In genomic region chr6:140934286-140934685, GRCm38 (mm10) we compare ENCODE assay signal across 24 mouse cellular contexts.
DNase-seq lines count a peak whose midpoint lies in the region; ATAC-seq and TF ChIP-seq lines count a peak whose summit lies in the region.
"Had no signal": no experiment of that assay in that cellular context is flagged by ENCODE, and none has a peak within 500 bp of the region (broad histone marks: within the 10 kb centered on the region; RNA-seq: fewer than 3 reads in every experiment).

No protein-coding gene starts in this region.

- no peaks in the 10 kb centered on the region for H3K27me3 ChIP-seq in hindbrain, postnatal 0 days (ENCODE audit: insufficient read depth, low read length)
- no peaks in the 10 kb centered on the region for H3K27me3 ChIP-seq in hindbrain, embryonic 13.5 days
- H3K27me3 ChIP-seq in midbrain, postnatal 0 days (ENCODE audit: insufficient read depth, low read length): no peaks in the 10 kb centered on the region
- H3K27me3 ChIP-seq in midbrain, embryonic 16.5 days (ENCODE audit: control insufficient read depth, insufficient read depth, low read depth, low read length): no peaks in the 10 kb centered on the region
- H3K27me3 ChIP-seq: embryonic facial prominence, embryonic 15.5 days; hindbrain, embryonic 12.5 days had no signal

- no peaks in the 10 kb centered on the region for H3K9me3 ChIP-seq in hindbrain, postnatal 0 days (ENCODE audit: low read length)
- no peaks in the 10 kb centered on the region for H3K9me3 ChIP-seq in hindbrain, embryonic 13.5 days
- H3K9me3 ChIP-seq in midbrain, postnatal 0 days (ENCODE audit: low read length): no peaks in the 10 kb centered on the region
- no peaks in the 10 kb centered on the region for H3K9me3 ChIP-seq in midbrain, embryonic 16.5 days (replicated peaks; ENCODE audit: control insufficient read depth, low read length, poor library complexity, severe bottlenecking)
- H3K9me3 ChIP-seq: embryonic facial prominence, embryonic 15.5 days; heart, embryonic 10.5 days; hindbrain, embryonic 12.5 days had no signal

- H3K36me3 ChIP-seq in hindbrain, postnatal 0 days (ENCODE audit: insufficient read depth, low read length): no peaks in the 10 kb centered on the region
- H3K36me3 ChIP-seq in hindbrain, embryonic 13.5 days: no peaks in the 10 kb centered on the region
- H3K36me3 ChIP-seq in midbrain, postnatal 0 days (ENCODE audit: insufficient read depth, low read length): no peaks in the 10 kb centered on the region
- no peaks in the 10 kb centered on the region for H3K36me3 ChIP-seq in midbrain, embryonic 16.5 days (ENCODE audit: control insufficient read depth, insufficient read depth, low read length)
- H3K36me3 ChIP-seq: embryonic facial prominence, embryonic 15.5 days; heart, embryonic 10.5 days; hindbrain, embryonic 12.5 days had no signal

- no peak overlapping the region for H3K27ac ChIP-seq in hindbrain, postnatal 0 days
- H3K27ac ChIP-seq in hindbrain, embryonic 13.5 days: no peak overlapping the region
- no peak overlapping the region for H3K27ac ChIP-seq in midbrain, postnatal 0 days (ENCODE audit: low read depth, low read length)
- H3K27ac ChIP-seq in midbrain, embryonic 16.5 days (ENCODE audit: low read length): no peak overlapping the region
- H3K27ac ChIP-seq: embryonic facial prominence, embryonic 15.5 days; gastrocnemius, adult 2 months; heart, adult 2 months; heart, embryonic 10.5 days; hindbrain, embryonic 12.5 days had no signal

- no peak for ATAC-seq in hindbrain, postnatal 0 days
- no peak for ATAC-seq in hindbrain, embryonic 13.5 days (ENCODE audit: low FRiP score)
- ATAC-seq in midbrain, postnatal 0 days (ENCODE audit: low FRiP score): no peak
- ATAC-seq in midbrain, embryonic 16.5 days: no peak
- ATAC-seq in granulocyte monocyte progenitor cell, adult 5-6 weeks (replicated peaks; ENCODE audit: poor library complexity, severe bottlenecking): no peak
- ATAC-seq: forebrain, embryonic 14.5 days; forebrain, postnatal 0 days; hindbrain, embryonic 16.5 days; inflammation-experienced regulatory T-cells, adult 6 months; intestine, embryonic 16.5 days had no signal

- no peak overlapping the region for H3K4me3 ChIP-seq in hindbrain, postnatal 0 days (ENCODE audit: low read length)
- H3K4me3 ChIP-seq in hindbrain, embryonic 13.5 days: no peak overlapping the region
- H3K4me3 ChIP-seq in midbrain, postnatal 0 days (ENCODE audit: low read depth, low read length): no peak overlapping the region
- no peak overlapping the region for H3K4me3 ChIP-seq in midbrain, embryonic 16.5 days (ENCODE audit: low read depth, low read length)
- H3K4me3 ChIP-seq: embryonic facial prominence, embryonic 15.5 days; gastrocnemius, adult 2 months; heart, adult 2 months; heart, embryonic 10.5 days; hindbrain, embryonic 12.5 days had no signal

- TF ChIP-seq CTCF in hindbrain, postnatal 0 days (IDR thresholded peaks at IDR 0.05; ENCODE audit: low read depth): no peak
- TF ChIP-seq CTCF in midbrain, postnatal 0 days (IDR thresholded peaks at IDR 0.05): no peak

- H3K4me2 ChIP-seq in hindbrain, postnatal 0 days (ENCODE audit: low read depth, low read length): no peak overlapping the region
- H3K4me2 ChIP-seq in hindbrain, embryonic 13.5 days: no peak overlapping the region
- no peak overlapping the region for H3K4me2 ChIP-seq in midbrain, postnatal 0 days (ENCODE audit: low read depth, low read length, poor library complexity, severe bottlenecking)
- H3K4me2 ChIP-seq in midbrain, embryonic 16.5 days (ENCODE audit: low read length): no peak overlapping the region
- H3K4me2 ChIP-seq: embryonic facial prominence, embryonic 15.5 days; hindbrain, embryonic 12.5 days had no signal

- no peak overlapping the region for H3K9ac ChIP-seq in hindbrain, postnatal 0 days (replicated peaks; ENCODE audit: low read length)
- H3K9ac ChIP-seq in hindbrain, embryonic 13.5 days: no peak overlapping the region
- H3K9ac ChIP-seq in midbrain, postnatal 0 days (replicated peaks; ENCODE audit: low read length, poor library complexity, severe bottlenecking): no peak overlapping the region
- H3K9ac ChIP-seq in midbrain, embryonic 16.5 days (ENCODE audit: low read depth, low read length): no peak overlapping the region
- H3K9ac ChIP-seq: embryonic facial prominence, embryonic 15.5 days; forebrain, postnatal 0 days; hindbrain, embryonic 12.5 days had no signal

- 50% methylated on average over 6 of the region's 6 CpGs for WGBS in hindbrain, postnatal 0 days
- WGBS in hindbrain, embryonic 13.5 days: 66% methylated on average over 6 of the region's 6 CpGs
- 63% methylated on average over 6 of the region's 6 CpGs for WGBS in midbrain, postnatal 0 days
- 68% methylated on average over 6 of the region's 6 CpGs for WGBS in midbrain, embryonic 16.5 days

- no peaks in the 10 kb centered on the region for H3K4me1 ChIP-seq in hindbrain, postnatal 0 days (ENCODE audit: insufficient read depth, low read length)
- H3K4me1 ChIP-seq in hindbrain, embryonic 13.5 days (replicated peaks): no peaks in the 10 kb centered on the region
- H3K4me1 ChIP-seq in midbrain, postnatal 0 days (ENCODE audit: insufficient read depth, low read length): no peaks in the 10 kb centered on the region
- H3K4me1 ChIP-seq in midbrain, embryonic 16.5 days (ENCODE audit: control insufficient read depth, insufficient read depth, low read length): no peaks in the 10 kb centered on the region
- H3K4me1 ChIP-seq: embryonic facial prominence, embryonic 15.5 days; heart, embryonic 10.5 days; hindbrain, embryonic 12.5 days had no signal

- peak; percentile 38 for DNase-seq in hindbrain, postnatal 0 days (ENCODE audit: low spot score)
- DNase-seq in midbrain, postnatal 0 days (ENCODE audit: low spot score): peak; percentile 33
- DNase-seq in Muller cell, postnatal 12 days (ENCODE audit: inconsistent ontology term): peak; percentile 36
- DNase-seq: adrenal gland, adult 2 months; adrenal gland, postnatal 14 days; cerebellum, adult 11-12 months; cerebellum, adult 8-10 months; cerebellum, postnatal 10 days; cerebellum, postnatal 36 days; embryo, embryonic 11 days; forebrain, postnatal 0 days; gastrocnemius, adult 2 months; gastrocnemius, postnatal 14 days; heart, adult 2 months had no signal
